In genomic region chr11:33300859-33301258, GRCm38 (mm10) we compare ENCODE assay signal across 18 mouse cellular contexts. TPM values are rescaled to one million over a fixed set of nuclear protein-coding genes. Genes with fewer than 3 reads are reported as not detected.
DNase-seq lines count a peak whose midpoint lies in the region; ATAC-seq and TF ChIP-seq lines count a peak whose summit lies in the region.
"Had no signal": no experiment of that assay in that cellular context is flagged by ENCODE, and none has a peak within 500 bp of the region (broad histone marks: within the 10 kb centered on the region; RNA-seq: fewer than 3 reads in every experiment).

No protein-coding gene starts in this region.

- no peak overlapping the region for H3K4me2 ChIP-seq in forebrain, embryonic 12.5 days
- H3K4me2 ChIP-seq in forebrain, embryonic 11.5 days (ENCODE audit: low read depth, low read length, severe bottlenecking) = no peak overlapping the region
- H3K4me2 ChIP-seq in hindbrain, postnatal 0 days (ENCODE audit: low read depth, low read length) = 0 out of 2 replicates have a peak overlapping the region, but pooled peaks have one; percentile 18

- H3K36me3 ChIP-seq in forebrain, embryonic 12.5 days (replicated peaks) = no peaks in the 10 kb centered on the region
- H3K36me3 ChIP-seq in forebrain, embryonic 11.5 days (ENCODE audit: control insufficient read depth, insufficient read depth, low read length) = no peaks in the 10 kb centered on the region
- H3K36me3 ChIP-seq in hindbrain, postnatal 0 days (ENCODE audit: insufficient read depth, low read length) = no peaks in the 10 kb centered on the region

- peaks cover 13% of the 10 kb centered on the region for H3K4me1 ChIP-seq in forebrain, embryonic 12.5 days
- no peaks in the 10 kb centered on the region for H3K4me1 ChIP-seq in forebrain, embryonic 11.5 days (replicated peaks; ENCODE audit: control insufficient read depth, insufficient read depth, low read length)
- 0 out of 2 replicates have a peak, but pooled peaks cover 8% of the 10 kb centered on the region for H3K4me1 ChIP-seq in hindbrain, postnatal 0 days (ENCODE audit: insufficient read depth, low read length)

- H3K9me3 ChIP-seq in forebrain, embryonic 12.5 days = no peaks in the 10 kb centered on the region
- no peaks in the 10 kb centered on the region for H3K9me3 ChIP-seq in forebrain, embryonic 11.5 days (ENCODE audit: control insufficient read depth, low read length)
- no peaks in the 10 kb centered on the region for H3K9me3 ChIP-seq in hindbrain, postnatal 0 days (ENCODE audit: low read length)

- no peak overlapping the region for H3K4me3 ChIP-seq in forebrain, embryonic 12.5 days (replicated peaks)
- H3K4me3 ChIP-seq in forebrain, embryonic 11.5 days (ENCODE audit: low read depth, low read length) = no peak overlapping the region
- no peak overlapping the region for H3K4me3 ChIP-seq in hindbrain, postnatal 0 days (ENCODE audit: low read length)
- H3K4me3 ChIP-seq: erythroblast, embryonic 14.5 days had no signal

- no peaks in the 10 kb centered on the region for H3K27me3 ChIP-seq in forebrain, embryonic 12.5 days
- H3K27me3 ChIP-seq in forebrain, embryonic 11.5 days (ENCODE audit: control insufficient read depth, insufficient read depth, low read length) = no peaks in the 10 kb centered on the region
- no peaks in the 10 kb centered on the region for H3K27me3 ChIP-seq in hindbrain, postnatal 0 days (ENCODE audit: insufficient read depth, low read length)

- intact Hi-C loops in gastrocnemius, postnatal 36 days (cut with DNase I) = no loop called here

- no peak for DNase-seq in forebrain, embryonic 11.5 days (ENCODE audit: low spot score)
- DNase-seq in brain, adult 2 months (ENCODE audit: low read depth, low spot score) = peak; percentile 35
- peak; percentile 38 to 52 for DNase-seq in cerebellum, postnatal 25 days
- peak; percentile 60 for DNase-seq in hindbrain, postnatal 0 days (ENCODE audit: low spot score)
- no peak for DNase-seq in lung, postnatal 14 days
- no peak for DNase-seq in c-Kit-positive CD71-positive TER-119-positive erythroid progenitor cells, embryonic 14.5 days (ENCODE audit: low spot score)
- DNase-seq in gastrocnemius, postnatal 36 days = no peak
- DNase-seq: gastrocnemius, postnatal 10 days; kidney, postnatal 36 days; lung, postnatal 4 days; thymus, postnatal 14 days had no signal

- 0 out of 2 replicates have a peak overlapping the region, but pooled peaks have one; percentile 16 for H3K27ac ChIP-seq in forebrain, embryonic 12.5 days
- H3K27ac ChIP-seq in forebrain, embryonic 11.5 days (ENCODE audit: low read depth, low read length) = no peak overlapping the region
- peak overlapping the region; percentile 8; the same call in 1 of the 2 replicates for H3K27ac ChIP-seq in hindbrain, postnatal 0 days
- H3K27ac ChIP-seq: liver, embryonic 14.5 days had no signal

- no peak overlapping the region for H3K9ac ChIP-seq in forebrain, embryonic 12.5 days
- H3K9ac ChIP-seq in forebrain, embryonic 11.5 days (ENCODE audit: low read length) = no peak overlapping the region
- no peak overlapping the region for H3K9ac ChIP-seq in hindbrain, postnatal 0 days (replicated peaks; ENCODE audit: low read length)
- H3K9ac ChIP-seq: liver, embryonic 14.5 days had no signal

- peak; percentile 33; the same call in 1 of the 2 replicates for ATAC-seq in forebrain, embryonic 12.5 days (ENCODE audit: low FRiP score)
- no peak for ATAC-seq in forebrain, embryonic 11.5 days (replicated peaks; ENCODE audit: low FRiP score)
- ATAC-seq in hindbrain, postnatal 0 days = no peak
- ATAC-seq: intestine, embryonic 16.5 days had no signal

- no peak for TF ChIP-seq CTCF in hindbrain, postnatal 0 days (IDR thresholded peaks at IDR 0.05; ENCODE audit: low read depth)

- WGBS in forebrain, embryonic 12.5 days = 31% methylated on average over 8 of the region's 8 CpGs
- 55% methylated on average over 8 of the region's 8 CpGs for WGBS in forebrain, embryonic 11.5 days
- 29% methylated on average over 8 of the region's 8 CpGs for WGBS in hindbrain, postnatal 0 days

RNA-seq across cellular contexts. Expression of gene Gm12117, which starts 24.3 kb away (rescaled TPM):
- polyA plus RNA-seq in forebrain, embryonic 12.5 days (2016; fragmentation: Nextera tagmentation; extraction: Ambion mirVana) = 0.32 TPM in 1 of 2 replicates, not detected in the other
- not detected in 2 replicates for polyA plus RNA-seq in forebrain, embryonic 11.5 days (2014; fragmentation: Nextera tagmentation; extraction: Ambion mirVana)
- total RNA-seq in hindbrain, postnatal 0 days (2014; rRNA removed) = not detected in 2 replicates
- not detected in 2 replicates for polyA plus RNA-seq in hindbrain, postnatal 0 days (2015; fragmentation: Nextera tagmentation; extraction: Ambion mirVana)
- total RNA-seq in gastrocnemius, postnatal 36 days (2021) = not detected
- total RNA-seq: gastrocnemius, postnatal 10 days; left cerebral cortex, postnatal 14 days had no signal
- polyA plus RNA-seq: C2C12; erythroblast, embryonic 14.5 days; heart, embryonic 16.5 days; intestine, embryonic 16.5 days; liver, embryonic 14.5 days had no signal

Comparison
In these comparisons a context has a peak if more than half of its experiments do, and no peak if none do; other contexts are left out.
1. DNase-seq: peak in brain, adult 2 months (single experiment), cerebellum, postnatal 25 days (2 of 2) and hindbrain, postnatal 0 days (single experiment); none in forebrain, embryonic 11.5 days (single experiment), lung, postnatal 14 days (single experiment), c-Kit-positive CD71-positive TER-119-positive erythroid progenitor cells, embryonic 14.5 days (single experiment) and gastrocnemius, postnatal 36 days (0 of 2).